Mouse (Mus musculus) left cerebral cortex, postnatal 14 days (tissue): ENCODE results near the gene Pcbp2. TPM values are rescaled to one million over a fixed set of nuclear protein-coding genes. Genes with fewer than 3 reads are reported as not detected.

Experiments used
- DNase-seq, 2 experiments: peaks; one replicate each; pipeline ENCODE4 v3.0.0; 2021 to 2022; ENCODE audit warnings: low spot score in 2 of 2, mixed read lengths in 1 of 2
- intact Hi-C: fragments of 180-260 bp; cut with DNase I; formaldehyde crosslinking; loops from one replicate; pipeline ENCODE4 v1.15.1; 2025
- long read RNA-seq, 2 experiments: library from polyadenylated mRNA; stranded (forward); transcript quantifications; one replicate each; pipeline ENCODE4 v2.0.0; 2021
- total RNA-seq, 2 experiments: library from RNA; stranded (reverse); gene quantifications; 2 replicates each; pipeline ENCODE4 v1.2.3; 2021

The Pcbp2 gene
- total RNA-seq: 100 to 1,000 TPM; 436 to 453 TPM
- long read RNA-seq, experiment 1, partial matches to known transcripts: 21 of 84 reads
- long read RNA-seq, experiment 1, other reads (novel, unspliced or antisense): 55 of 84 reads
- long read RNA-seq, experiment 2, partial matches to known transcripts: 22 of 68 reads
- long read RNA-seq, experiment 2, other reads (novel, unspliced or antisense): 37 of 68 reads

- peak; percentile 96 to 97 for DNase-seq
- intact Hi-C loops: loop anchor here (5.0 kb wide), 1 partner anchor 42 kb away; no protein-coding TSS in a partner anchor
These were observed at the start of gene Pcbp2 for GRCm38 (mm10) chr15:102470183-102470604. TSS of gene Pcbp2 (plus strand) at chr15:102470539.

DNA sequence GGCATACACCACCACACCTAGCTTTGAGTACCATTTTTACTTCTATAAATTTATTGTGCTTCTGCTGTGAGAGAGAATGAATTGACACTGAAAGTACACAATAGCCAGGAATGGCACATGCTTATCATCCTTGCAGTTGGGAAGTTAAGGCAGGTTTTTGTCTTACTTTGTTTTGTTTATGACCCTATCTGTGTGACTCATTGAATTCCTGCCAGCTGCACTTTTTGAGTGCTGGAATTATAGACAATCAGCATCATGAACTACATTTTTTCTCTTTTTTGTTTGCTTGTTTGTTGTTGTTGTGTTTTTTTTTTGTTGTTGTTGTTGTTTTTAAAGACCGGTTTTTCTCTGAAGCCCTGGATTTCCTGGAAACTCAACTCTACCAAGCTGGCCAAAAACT is 49.4 kb upstream of the Pcbp2 start:
- intact Hi-C loops: loop anchor here (1.0 kb wide), 1 partner anchor 40 kb away; no protein-coding TSS in a partner anchor
- DNase-seq: no peak

- DNase-seq: peak; percentile 59 to 64
- intact Hi-C loops: loop anchor here (1.0 kb wide), 1 partner anchor 40 kb away; no protein-coding TSS in a partner anchor
These were observed 48.9 kb upstream of the Pcbp2 start for GRCm38 (mm10) chr15:102421437-102421836.

DNA sequence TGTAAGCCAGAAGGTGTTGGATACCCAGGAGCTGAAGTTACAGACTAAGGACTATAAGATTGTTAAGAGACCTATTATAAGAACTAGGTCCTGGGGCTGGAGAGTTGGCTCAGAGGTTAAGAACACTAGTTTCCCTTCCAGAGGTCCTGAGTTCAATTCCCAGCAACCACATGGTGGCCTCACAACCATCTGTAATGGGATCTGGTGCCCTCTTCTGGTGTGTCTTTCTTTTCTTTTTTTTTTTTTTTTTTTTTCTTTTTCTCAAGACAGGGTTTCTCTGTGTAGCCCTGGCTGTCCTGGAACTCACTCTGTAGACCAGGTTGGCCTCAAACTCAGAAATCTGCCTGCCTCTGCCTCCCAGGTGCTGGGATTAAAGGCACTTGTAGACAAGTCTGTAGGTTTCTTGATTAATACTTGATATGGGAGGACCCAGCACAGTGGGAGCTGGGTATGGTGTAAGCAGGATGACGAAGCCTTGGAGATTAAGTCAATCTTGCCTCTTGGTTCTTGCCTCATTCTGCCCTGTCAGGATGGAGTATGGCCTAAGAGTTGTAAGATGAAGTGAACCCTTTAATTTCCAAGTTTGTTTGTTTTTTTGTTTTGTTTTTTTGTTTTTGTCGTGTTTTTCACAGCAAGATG is 46.6 kb upstream of the Pcbp2 start:
- no peak for DNase-seq
- intact Hi-C loops: no loop called here

DNA sequence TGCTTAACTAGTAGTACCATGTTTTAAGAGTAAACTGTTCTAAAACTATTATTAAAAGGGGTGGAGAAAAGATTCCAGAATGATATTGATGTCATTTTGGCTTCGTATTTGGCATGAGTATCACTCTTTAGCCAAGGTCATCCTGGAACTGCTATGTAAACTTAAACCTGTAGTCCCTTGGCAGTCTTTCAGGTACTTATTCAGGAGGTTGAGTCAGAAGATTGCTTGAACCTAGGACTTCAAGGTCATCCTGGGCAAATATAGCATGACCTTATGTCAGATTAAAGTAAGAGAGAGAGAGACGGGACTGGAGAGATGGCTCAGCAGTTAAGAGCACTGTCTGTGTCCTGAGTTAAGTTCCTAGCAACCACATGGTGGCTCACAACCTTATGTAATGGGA is 45.7 kb upstream of the Pcbp2 start:
- DNase-seq: no peak
- intact Hi-C loops: no loop called here

GRCm38 (mm10) chr15:102426963-102427362 is 43.4 kb upstream of the Pcbp2 start:
- no peak for DNase-seq
- intact Hi-C loops: no loop called here

- intact Hi-C loops: no loop called here
- DNase-seq: no peak
These were observed 38.3 kb upstream of the Pcbp2 start for GRCm38 (mm10) chr15:102432046-102432445.

DNA sequence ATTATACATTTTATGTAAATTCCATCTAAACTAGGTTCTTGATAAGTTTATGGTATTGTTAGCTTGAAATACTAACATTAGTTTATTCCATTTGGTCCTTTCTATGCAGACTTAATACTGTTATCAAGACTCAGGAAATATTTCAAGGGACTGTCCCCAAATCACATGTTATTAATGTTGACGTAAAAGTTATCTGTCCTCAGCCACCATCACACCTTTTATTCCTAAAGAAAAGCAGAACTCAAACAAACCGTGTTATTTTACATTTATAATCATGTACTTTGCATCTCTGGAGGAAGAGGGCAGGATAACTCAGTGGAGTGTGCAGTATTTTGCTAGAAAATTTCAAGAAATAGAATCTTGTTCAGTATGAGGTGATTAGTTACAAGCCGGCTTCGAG is 37.2 kb upstream of the Pcbp2 start:
- DNase-seq: no peak
- intact Hi-C loops: no loop called here

GRCm38 (mm10) chr15:102442490-102442889 is 27.8 kb upstream of the Pcbp2 start:
- DNase-seq: peak; percentile 89 to 90
- intact Hi-C loops: loop anchor here (1.0 kb wide), 1 partner anchor 61 kb away; no protein-coding TSS in a partner anchor

DNA sequence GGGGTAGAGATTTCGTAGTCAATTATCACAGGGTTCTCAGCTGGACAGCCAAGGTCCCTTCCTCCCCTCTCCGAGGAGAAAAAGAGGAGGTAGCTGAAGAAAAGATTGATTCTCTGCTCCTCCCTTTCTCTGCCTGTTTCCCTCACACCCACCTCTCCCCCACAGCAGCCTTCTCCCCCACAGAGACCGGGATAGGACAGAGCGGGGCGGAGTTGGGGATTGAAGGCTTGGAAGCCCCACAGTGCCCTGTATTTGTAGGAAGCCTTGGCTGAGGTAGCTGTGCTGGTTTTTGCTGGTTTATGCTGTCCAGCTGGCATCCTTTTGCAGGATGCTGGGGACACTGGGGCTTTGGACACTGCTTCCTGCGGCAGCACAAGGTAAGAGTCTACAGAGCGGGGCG is 25.2 kb upstream of the Pcbp2 start, which contains the start of gene Amhr2:
Gene Amhr2 (plus strand): TSS at position 222 of the 400 bp plus-strand sequence.
- no peak for DNase-seq
- intact Hi-C loops: no loop called here

DNA sequence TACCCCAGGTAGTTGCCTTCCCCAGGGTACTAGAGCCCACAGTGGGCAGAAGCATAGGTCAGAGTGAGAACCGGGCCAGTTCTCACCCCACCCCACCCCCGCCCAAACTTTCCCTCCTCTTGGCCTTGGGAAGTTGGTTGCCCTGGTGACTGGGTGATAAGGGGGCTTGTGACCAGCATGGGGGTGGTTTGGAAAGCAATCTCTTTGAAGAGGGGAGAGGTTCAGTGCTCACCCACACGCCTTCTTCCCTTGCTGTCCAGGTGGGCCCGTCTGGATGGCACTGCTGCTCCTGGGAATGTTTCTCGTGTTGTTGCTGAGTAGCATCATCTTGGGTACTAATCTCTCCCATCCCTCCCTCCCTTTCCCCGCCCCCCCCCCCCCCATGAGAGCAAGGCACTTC is 23.9 kb upstream of the Pcbp2 start:
- no peak for DNase-seq
- intact Hi-C loops: no loop called here

- no peak for DNase-seq
- intact Hi-C loops: no loop called here
These were observed 21.0 kb upstream of the Pcbp2 start for GRCm38 (mm10) chr15:102449366-102449765.

- intact Hi-C loops: no loop called here
- DNase-seq: no peak
These were observed 19.4 kb upstream of the Pcbp2 start for GRCm38 (mm10) chr15:102450928-102451327.

- intact Hi-C loops: no loop called here
- no peak for DNase-seq
These were observed 18.5 kb upstream of the Pcbp2 start for GRCm38 (mm10) chr15:102451666-102452430.

DNA sequence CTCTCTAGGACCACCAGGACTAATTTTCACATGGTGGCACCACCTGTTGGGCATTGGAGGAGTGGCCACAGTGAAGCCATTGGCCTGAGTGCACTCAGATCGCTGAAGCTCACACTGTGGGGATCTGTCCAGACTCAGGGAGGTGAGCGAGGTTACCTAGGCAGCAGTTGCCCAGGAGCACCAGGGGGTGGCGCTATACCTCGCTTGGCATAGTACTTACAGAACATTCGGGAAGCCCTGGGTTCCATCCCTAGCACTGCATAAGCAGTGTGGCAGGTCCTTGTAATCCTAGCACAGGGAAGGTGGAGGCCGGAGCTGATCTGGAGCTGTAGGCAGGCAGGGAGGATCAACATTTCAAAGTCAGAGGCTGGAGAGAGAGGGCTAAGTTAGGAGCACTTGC is 14.3 kb upstream of the Pcbp2 start:
- intact Hi-C loops: no loop called here
- no peak for DNase-seq

DNA sequence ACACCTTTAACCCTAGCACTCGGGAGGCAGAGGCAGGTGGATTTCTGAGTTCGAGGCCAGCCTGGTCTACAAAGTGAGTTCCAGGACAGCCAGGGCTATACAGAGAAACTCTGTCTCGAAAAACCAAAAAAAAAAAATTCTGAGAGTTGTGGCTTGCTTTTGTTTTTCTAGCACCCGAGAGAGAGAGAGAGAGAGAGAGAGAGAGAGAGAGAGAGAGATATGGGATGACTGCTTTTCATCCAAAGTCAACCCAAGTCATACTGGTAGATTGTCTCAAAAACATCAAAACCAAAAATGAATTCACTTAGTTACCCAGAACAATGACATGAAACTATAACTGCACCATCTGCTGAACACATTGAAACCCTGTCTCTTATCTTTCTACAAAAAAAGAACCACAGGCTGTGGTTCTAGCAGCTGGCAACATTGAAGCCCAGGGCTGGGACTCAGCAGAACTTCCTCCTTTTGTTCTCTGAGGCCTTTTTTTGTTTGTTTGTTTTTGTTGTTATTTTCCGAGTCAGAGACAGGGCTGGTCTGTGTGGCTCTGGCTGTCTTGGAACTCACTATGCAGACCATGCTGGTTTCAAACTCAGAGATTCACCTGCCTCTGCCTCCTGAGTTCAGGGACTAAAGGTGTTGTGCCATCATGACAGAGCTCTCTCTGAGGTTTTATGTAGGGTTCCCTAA is 12.1 kb upstream of the Pcbp2 start:
- intact Hi-C loops: no loop called here
- no peak for DNase-seq

GRCm38 (mm10) chr15:102458904-102459317 is 11.4 kb upstream of the Pcbp2 start, which contains the start of gene Prr13:
TSS of gene Prr13 (plus strand) at chr15:102459028.
- intact Hi-C loops: no loop called here

GRCm38 (mm10) chr15:102459381-102459780 is 11.0 kb upstream of the Pcbp2 start:
- intact Hi-C loops: no loop called here
- no peak for DNase-seq

More at GRCm38 (mm10) chr15:102458904-102459317, 11.4 kb upstream of the Pcbp2 start, which contains the start of gene Prr13:
- DNase-seq: peak; percentile 85 to 91

- intact Hi-C loops: no loop called here
- no peak for DNase-seq
These were observed 10.5 kb upstream of the Pcbp2 start for GRCm38 (mm10) chr15:102459847-102460246.

DNA sequence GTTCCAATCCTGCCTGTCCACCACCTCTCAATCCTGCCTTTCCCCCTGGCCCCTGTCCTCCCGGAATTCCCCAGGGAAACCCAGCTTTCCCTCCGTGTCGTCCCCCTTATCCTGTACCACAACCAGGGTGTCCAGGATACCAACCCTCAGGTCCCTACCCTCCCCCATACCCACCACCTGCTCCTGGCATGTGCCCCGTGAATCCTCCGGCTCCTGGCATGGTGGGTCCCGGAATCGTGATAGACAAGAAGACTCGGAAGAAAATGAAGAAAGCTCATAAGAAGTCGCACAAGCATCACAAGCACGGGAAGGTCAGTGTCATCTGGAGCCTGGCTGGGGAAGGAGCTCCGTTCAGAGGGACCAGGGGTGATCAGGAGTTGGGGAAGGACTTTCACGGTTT is 9.9 kb upstream of the Pcbp2 start:
- no peak for DNase-seq
- intact Hi-C loops: no loop called here
